Mouse (Mus musculus) CH12.LX (cell line): ENCODE results near the gene Pbxip1. TPM values are rescaled to one million over a fixed set of nuclear protein-coding genes. Genes with fewer than 3 reads are reported as not detected.
A peak's percentile ranks its signal among the peaks of the same experiment; 100 is the strongest.

Experiments
- DNase-seq: peaks from one replicate; pipeline ENCODE4 v3.0.0-alpha.2; 2013; ENCODE audit errors: extremely low read depth
- H3K27ac ChIP-seq: 2 replicates; pipeline ENCODE4 v1.5.1; 2012; ENCODE audit warnings: low read depth, mild to moderate bottlenecking, control low read depth, moderate library complexity; ENCODE audit not compliant: insufficient read depth
- H3K27me3 ChIP-seq: replicated peaks from 2 replicates; pipeline ENCODE3; 2012; ENCODE audit warnings: inconsistent platforms
- H3K36me3 ChIP-seq, 2 experiments: replicated peaks in 1 of 2; 2 replicates each; pipeline versions ENCODE3 to v1.6.1; 2012; ENCODE audit warnings: inconsistent platforms in 1 of 2, low read length in 1 of 2, mild to moderate bottlenecking in 1 of 2, mixed read lengths in 1 of 2, moderate library complexity in 1 of 2; ENCODE audit not compliant: control insufficient read depth in 1 of 2, insufficient read depth in 1 of 2
- H3K4me1 ChIP-seq, 2 experiments: 2 replicates each; pipeline ENCODE4 v1.6.1; 2012; ENCODE audit warnings: inconsistent platforms in 1 of 2, moderate library complexity in 1 of 2; ENCODE audit not compliant: insufficient read depth in 2 of 2, control insufficient read depth in 1 of 2
- H3K4me2 ChIP-seq: 2 replicates; pipeline ENCODE4 v1.6.1; 2012; ENCODE audit warnings: low read depth, mild to moderate bottlenecking, control low read depth; ENCODE audit not compliant: poor library complexity, insufficient read depth, severe bottlenecking
- H3K4me3 ChIP-seq, 3 experiments: fragments of 150-350 bp in 1 of 3; sonication (generic) in 1 of 3; replicated peaks in 1 of 3; 2 replicates each; pipeline versions ENCODE3 to v1.5.1; 2011 to 2012; ENCODE audit warnings: low read depth in 2 of 3, low read length in 2 of 3, mild to moderate bottlenecking in 2 of 3, moderate library complexity in 2 of 3, control low read depth in 1 of 3, improper control_type of control experiment in 1 of 3, inconsistent platforms in 1 of 3, mixed read lengths in 1 of 3; ENCODE audit not compliant: poor library complexity in 1 of 3
- H3K79me2 ChIP-seq: replicated peaks from 2 replicates; pipeline ENCODE4 v1.6.1; 2012; ENCODE audit warnings: mild to moderate bottlenecking, moderate library complexity; ENCODE audit not compliant: control insufficient read depth, poor library complexity, insufficient read depth, severe bottlenecking; ENCODE audit errors: extremely low read depth
- H3K9ac ChIP-seq: 2 replicates; pipeline ENCODE4 v1.6.1; 2012; ENCODE audit warnings: low read depth, mild to moderate bottlenecking, control low read depth, moderate library complexity; ENCODE audit not compliant: insufficient read depth
- H3K9me3 ChIP-seq: replicated peaks from 2 replicates; pipeline ENCODE3; 2012; ENCODE audit warnings: low read length, inconsistent platforms, mixed read lengths
- BHLHE40 ChIP-seq: IDR thresholded peaks from 2 replicates; pipeline ENCODE4 v1.6.1; 2011; ENCODE audit warnings: mild to moderate bottlenecking, low read depth, low read length, improper control_type of control experiment
- CHD2 ChIP-seq: IDR thresholded peaks from 2 replicates; pipeline ENCODE4 v1.6.1; 2011; ENCODE audit warnings: low read length, improper control_type of control experiment
- E2F4 ChIP-seq: IDR thresholded peaks from 2 replicates; pipeline ENCODE4 v1.6.1; 2011; ENCODE audit warnings: low read depth, low read length, improper control_type of control experiment; ENCODE audit not compliant: insufficient replicate concordance
- ELF1 ChIP-seq: IDR thresholded peaks from 2 replicates; pipeline ENCODE4 v1.6.1; 2014; ENCODE audit warnings: low read depth, mild to moderate bottlenecking, inconsistent platforms, low read length, improper control_type of control experiment
- EP300 ChIP-seq: IDR thresholded peaks from 2 replicates; pipeline ENCODE4 v1.6.1; 2011; ENCODE audit warnings: low read length, improper control_type of control experiment
- ETS1 ChIP-seq: conservative IDR thresholded peaks from 2 replicates; pipeline ENCODE4 v1.6.1; 2012; ENCODE audit warnings: low read depth, mild to moderate bottlenecking, inconsistent platforms, low read length, improper control_type of control experiment, moderate library complexity
- GABPA ChIP-seq: IDR thresholded peaks from 2 replicates; pipeline ENCODE4 v1.6.1; 2012; ENCODE audit warnings: low read depth, low read length, improper control_type of control experiment, inconsistent platforms; ENCODE audit not compliant: insufficient replicate concordance
- IRF4 ChIP-seq: IDR thresholded peaks from 2 replicates; pipeline ENCODE4 v1.6.1; 2014; ENCODE audit warnings: low read depth, mild to moderate bottlenecking, inconsistent platforms, low read length, improper control_type of control experiment
- JUND ChIP-seq: conservative IDR thresholded peaks from 2 replicates; pipeline ENCODE4 v1.6.1; 2011; ENCODE audit warnings: low read depth, low read length, improper control_type of control experiment
- KAT2A ChIP-seq: IDR thresholded peaks from 2 replicates; pipeline ENCODE4 v1.6.1; 2012; ENCODE audit warnings: low read length, improper control_type of control experiment, inconsistent platforms; ENCODE audit not compliant: insufficient replicate concordance
- MAFK ChIP-seq: IDR thresholded peaks from 2 replicates; pipeline ENCODE4 v1.6.1; 2011; ENCODE audit warnings: low read length, improper control_type of control experiment; ENCODE audit not compliant: insufficient replicate concordance
- MAX ChIP-seq: IDR thresholded peaks from 2 replicates; pipeline ENCODE4 v1.6.1; 2011; ENCODE audit warnings: low read length, improper control_type of control experiment
- MAZ ChIP-seq: IDR thresholded peaks from 2 replicates; pipeline ENCODE4 v1.6.1; 2012; ENCODE audit warnings: low read depth, mild to moderate bottlenecking, inconsistent platforms, low read length, improper control_type of control experiment, moderate library complexity
- MXI1 ChIP-seq: IDR thresholded peaks from 2 replicates; pipeline ENCODE4 v1.6.1; 2011; ENCODE audit warnings: mild to moderate bottlenecking, low read depth, low read length, improper control_type of control experiment
- MYC ChIP-seq: IDR thresholded peaks from 2 replicates; pipeline ENCODE4 v1.6.1; 2011; ENCODE audit warnings: low read depth, mild to moderate bottlenecking, improper control_type of control experiment, low read length
- PAX5 ChIP-seq: IDR thresholded peaks from 2 replicates; pipeline ENCODE4 v1.6.1; 2012; ENCODE audit warnings: low read length, inconsistent platforms, mixed read lengths
- POLR2A ChIP-seq: IDR thresholded peaks from 2 replicates; pipeline ENCODE4 v1.6.1; 2011; ENCODE audit warnings: low read depth, mild to moderate bottlenecking, improper control_type of control experiment, low read length
- POLR2AphosphoS2 ChIP-seq: IDR thresholded peaks from 2 replicates; pipeline ENCODE4 v1.6.1; 2011; ENCODE audit warnings: low read depth, low read length, improper control_type of control experiment
- RAD21 ChIP-seq: IDR thresholded peaks from 2 replicates; pipeline ENCODE4 v1.6.1; 2011; ENCODE audit warnings: low read depth, mild to moderate bottlenecking, low read length, improper control_type of control experiment, moderate library complexity
- RCOR1 ChIP-seq: conservative IDR thresholded peaks from 2 replicates; pipeline ENCODE4 v1.6.1; 2012; ENCODE audit warnings: low read depth, mild to moderate bottlenecking, inconsistent platforms, low read length, improper control_type of control experiment
- SIN3A ChIP-seq: IDR thresholded peaks from 2 replicates; pipeline ENCODE4 v1.6.1; 2012; ENCODE audit warnings: low read length, improper control_type of control experiment, inconsistent platforms
- SMC3 ChIP-seq: IDR thresholded peaks from 2 replicates; pipeline ENCODE4 v1.6.1; 2011; ENCODE audit warnings: low read depth, low read length, improper control_type of control experiment
- TCF12 ChIP-seq: IDR thresholded peaks from 2 replicates; pipeline ENCODE4 v1.6.1; 2014; ENCODE audit warnings: low read depth, mild to moderate bottlenecking, inconsistent platforms, low read length, improper control_type of control experiment
- UBTF ChIP-seq: IDR thresholded peaks from 2 replicates; pipeline ENCODE4 v1.6.1; 2012; ENCODE audit warnings: low read depth, mild to moderate bottlenecking, inconsistent platforms, low read length, improper control_type of control experiment, moderate library complexity
- USF2 ChIP-seq: conservative IDR thresholded peaks from 2 replicates; pipeline ENCODE4 v1.6.1; 2011; ENCODE audit warnings: low read depth, low read length, improper control_type of control experiment
- ZC3H11A ChIP-seq: IDR thresholded peaks from 2 replicates; pipeline ENCODE4 v1.6.1; 2012; ENCODE audit warnings: low read depth, mild to moderate bottlenecking, inconsistent platforms, low read length, improper control_type of control experiment
- ZMIZ1 ChIP-seq: IDR thresholded peaks from 2 replicates; pipeline ENCODE4 v1.6.1; 2012; ENCODE audit warnings: low read depth, mild to moderate bottlenecking, inconsistent platforms, low read length, improper control_type of control experiment
- ZNF384 ChIP-seq: IDR thresholded peaks from 2 replicates; pipeline ENCODE4 v1.6.1; 2012; ENCODE audit warnings: low read depth, low read length, improper control_type of control experiment, inconsistent platforms
- dilution Hi-C: fragments of 300-500 bp; cut with MboI; formaldehyde crosslinking; loops from 2 replicates; pipeline ENCODE4 v1.14.3; 2020; ENCODE audit warnings: low sequenced_read_pairs; ENCODE audit not compliant: extremely low pct_unique_long_range_greater_than_20kb, extremely low pct_ligation_motif_present
- in situ Hi-C: fragments of 300-500 bp; cut with MboI; formaldehyde crosslinking; loops from 3 replicates; pipeline ENCODE4 v1.14.3; 2019; ENCODE audit warnings: low sequenced_read_pairs, low pct_ligation_motif_present, low pct_unique_long_range_greater_than_20kb, mixed read lengths
- polyA plus RNA-seq: library from polyadenylated mRNA; unstranded; fragments of >175 nt; gene quantifications from 2 replicates; pipeline ENCODE4 v1.2.1, GENCODE M21; 2012; ENCODE audit warnings: low read depth; ENCODE audit not compliant: insufficient read length
- total RNA-seq, 2 experiments: library from RNA; depleted of rRNA; stranded (reverse); fragments of 300-350 nt in 1 of 2; fragments of >200 nt in 1 of 2; gene quantifications; 2 replicates each; pipeline ENCODE4 v1.2.3; 2012 to 2014

The Pbxip1 gene
- total and polyA plus RNA-seq, 3 experiments, result 14.1 to 18.4 (median 17.6) TPM

GRCm38 (mm10) chr3:89410864-89411263, 25.6 kb upstream of the Pbxip1 start:
- peaks cover 9% of the 10 kb centered on the region for H3K79me2 ChIP-seq
- peak overlapping the region; percentile 64 for H3K9ac ChIP-seq
- H3K4me2 ChIP-seq, result peak overlapping the region; percentile 25
- peaks cover 3 to 51% of the 10 kb centered on the region in 2 experiments for H3K4me1 ChIP-seq
- DNase-seq, result no peak
- no peak overlapping the region for H3K27ac ChIP-seq
- dilution Hi-C loops (no loop called here), in situ Hi-C loops (no loop called here)
- peak overlapping the region; percentile 61 to 96 (median 64) for H3K4me3 ChIP-seq
- TF ChIP-seq E2F4 (no peak), CHD2 (no peak), TCF12 (no peak), USF2 (no peak), RAD21 (no peak), ZC3H11A (no peak), MXI1 (no peak), RCOR1 (no peak), MAX (no peak), JUND (no peak), MYC (no peak), PAX5 (no peak), BHLHE40 (no peak), SMC3 (no peak), ELF1 (no peak), UBTF (no peak), IRF4 (no peak), KAT2A (no peak), POLR2AphosphoS2 (no peak), POLR2A (no peak)
- H3K9me3 ChIP-seq, result peaks cover 7% of the 10 kb centered on the region
- H3K27me3 ChIP-seq, result no peaks in the 10 kb centered on the region
- peaks cover 43 to 60% of the 10 kb centered on the region in 2 experiments for H3K36me3 ChIP-seq

DNA sequence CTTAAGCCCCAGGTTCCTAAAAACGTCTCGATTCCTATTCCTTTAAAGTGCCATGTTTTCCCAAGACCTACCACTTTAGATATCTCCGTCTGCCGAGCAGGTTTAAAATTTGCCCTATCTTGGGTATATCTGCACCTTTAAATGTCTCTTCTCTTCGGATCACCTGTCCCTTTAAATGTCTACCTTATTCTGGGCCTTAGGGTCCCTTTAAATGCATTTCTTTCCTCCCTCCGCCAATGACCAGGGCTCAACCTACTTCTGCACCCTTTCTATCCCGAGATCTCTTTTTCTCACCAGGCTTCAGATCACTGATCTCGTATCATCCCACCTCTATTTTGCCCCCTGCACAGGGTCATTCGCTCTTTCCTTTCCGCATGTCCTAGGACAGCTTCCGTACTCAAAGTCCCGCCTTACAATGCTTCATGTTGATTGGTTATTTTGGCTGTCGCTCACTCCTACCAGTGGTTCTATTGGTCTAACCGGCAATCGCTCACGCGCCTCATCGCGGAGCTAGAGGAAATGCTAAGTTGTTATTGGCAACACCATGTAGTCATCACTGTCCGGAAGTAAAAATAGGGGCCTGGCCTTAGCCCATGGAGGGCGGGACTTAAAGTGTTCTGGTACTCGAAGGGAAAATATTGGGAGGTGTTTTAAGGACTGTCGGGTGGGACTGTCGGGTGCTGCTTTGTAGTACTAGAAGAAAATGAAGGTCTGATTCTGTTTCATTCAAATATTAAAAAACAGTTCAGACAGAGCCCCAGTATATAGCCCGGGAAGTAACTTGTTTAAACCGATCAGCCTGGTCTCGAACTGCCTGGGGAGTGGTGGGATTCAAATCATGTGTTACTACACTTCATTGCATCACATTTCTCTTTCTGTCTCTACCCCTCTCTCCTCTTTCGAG, 24.8 kb upstream of the Pbxip1 start, which contains the start of gene Flad1:
Flad1 (minus strand) TSS at position 381 of the 904 bp plus-strand sequence.
- peak within 1 kb of the TSS; percentile 69 for H3K9ac ChIP-seq
- peaks cover 17% of the 10 kb centered on the region for H3K79me2 ChIP-seq
- peak within 1 kb of the TSS; percentile 64; the same call in 1 of the 2 replicates for H3K27ac ChIP-seq
- in situ Hi-C loops, result no loop called here
- dilution Hi-C loops, result no loop called here
- peaks cover 8% of the 10 kb centered on the region for H3K9me3 ChIP-seq
- peaks cover 48 to 64% of the 10 kb centered on the region in 2 experiments for H3K36me3 ChIP-seq
- peak within 1 kb of the TSS; percentile 61 to 96 (median 64) for H3K4me3 ChIP-seq
- no peaks in the 10 kb centered on the region for H3K27me3 ChIP-seq
- peak; percentile 100 for DNase-seq
- peaks cover 8 to 54% of the 10 kb centered on the region in 2 experiments for H3K4me1 ChIP-seq
- H3K4me2 ChIP-seq, result peak within 1 kb of the TSS; percentile 58
- TF ChIP-seq SMC3, result no peak
- TF ChIP-seq POLR2AphosphoS2, result peak; percentile 94
- TF ChIP-seq KAT2A, result peak; percentile 93
- TF ChIP-seq ZMIZ1, result no peak; the same call in 1 of the 2 replicates
- TF ChIP-seq UBTF, result no peak
- TF ChIP-seq CHD2, result peak; percentile 99
- TF ChIP-seq ZNF384, result no peak
- TF ChIP-seq GABPA, result no peak; the same call in 1 of the 2 replicates
- TF ChIP-seq MXI1, result peak; percentile 91
- TF ChIP-seq EP300, result no peak
- no peak for TF ChIP-seq ETS1
- no peak for TF ChIP-seq USF2
- no peak for TF ChIP-seq BHLHE40
- peak; percentile 27; the same call in 1 of the 2 replicates for TF ChIP-seq MAZ
- no peak; the same call in 1 of the 2 replicates for TF ChIP-seq RCOR1
- peak; percentile 98 for TF ChIP-seq ELF1
- TF ChIP-seq SIN3A, result peak; percentile 98
- TF ChIP-seq PAX5, result no peak
- peak; percentile 67 for TF ChIP-seq POLR2A
- no peak; the same call in 1 of the 2 replicates for TF ChIP-seq MYC
- TF ChIP-seq MAFK, result no peak
- peak; percentile 52 for TF ChIP-seq TCF12
